Mouse (Mus musculus): Measurements from ENCODE around the gene Cpxm2. TPM values are rescaled to one million over a fixed set of nuclear protein-coding genes. Genes with fewer than 3 reads are reported as not detected.

The Cpxm2 gene
- total and polyA plus RNA-seq, 3 experiments = not detected

DNA sequence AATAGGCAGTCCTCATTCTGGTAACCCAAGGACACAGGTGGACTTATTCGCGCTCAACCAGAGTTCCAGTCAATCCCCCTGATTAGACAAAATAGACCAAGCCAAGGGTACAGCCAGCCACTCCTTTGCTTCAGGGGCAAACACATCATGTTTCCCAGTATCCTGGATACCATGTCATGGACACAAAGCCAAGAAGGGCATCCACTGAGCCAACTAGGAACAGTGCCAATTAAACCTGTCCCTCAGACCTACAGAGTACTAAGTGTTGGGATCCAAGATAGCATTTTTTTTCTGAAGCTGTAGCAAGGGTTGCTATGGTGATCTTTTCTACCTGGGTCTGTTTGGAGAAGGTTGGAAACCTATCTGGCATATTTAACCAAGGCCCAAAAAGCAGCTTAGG is 39.1 kb upstream of the Cpxm2 start:
- Histone ChIP-seq H3K4me1 (ENCODE audit: control insufficient read depth in 1 of 2, insufficient read depth in 2 of 2) (no peaks in the 10 kb centered on the region), H3K9me3 (replicated peaks; ENCODE audit: low read length) (no peaks in the 10 kb centered on the region), H3K79me2 (replicated peaks; ENCODE audit: control insufficient read depth, extremely low read depth, insufficient read depth, poor library complexity, severe bottlenecking) (no peaks in the 10 kb centered on the region), H3K4me3 (replicated peaks in 1 of 3; ENCODE audit: low read depth in 2 of 3, low read length in 2 of 3, poor library complexity in 1 of 3) (no peak overlapping the region), H3K36me3 (replicated peaks in 1 of 2; ENCODE audit: control insufficient read depth in 1 of 2, insufficient read depth in 1 of 2, low read length in 1 of 2) (no peaks in the 10 kb centered on the region), H3K4me2 (ENCODE audit: insufficient read depth, low read depth, poor library complexity, severe bottlenecking) (no peak overlapping the region), H3K9ac (ENCODE audit: insufficient read depth, low read depth) (no peak overlapping the region), H3K27ac (ENCODE audit: insufficient read depth, low read depth) (no peak overlapping the region), H3K27me3 (replicated peaks) (peaks cover 97% of the 10 kb centered on the region)
- TF ChIP-seq SMC3 (IDR thresholded peaks at IDR 0.05; ENCODE audit: low read depth, low read length) (no peak), NELFE (IDR thresholded peaks at IDR 0.05; ENCODE audit: low read depth, low read length) (no peak)
- DNase-seq (ENCODE audit: extremely low read depth) = no peak
- dilution Hi-C loops (cut with MboI; ENCODE audit: extremely low pct_ligation_motif_present, extremely low pct_unique_long_range_greater_than_20kb, low sequenced_read_pairs) = no loop called here
- in situ Hi-C loops (cut with MboI; ENCODE audit: low pct_ligation_motif_present, low pct_unique_long_range_greater_than_20kb, low sequenced_read_pairs) = no loop called here

- Histone ChIP-seq H3K9me3 (replicated peaks; ENCODE audit: low read length) (no peaks in the 10 kb centered on the region), H3K27me3 (replicated peaks) (peaks cover 81% of the 10 kb centered on the region), H3K36me3 (replicated peaks in 1 of 2; ENCODE audit: control insufficient read depth in 1 of 2, insufficient read depth in 1 of 2, low read length in 1 of 2) (no peaks in the 10 kb centered on the region), H3K79me2 (replicated peaks; ENCODE audit: control insufficient read depth, extremely low read depth, insufficient read depth, poor library complexity, severe bottlenecking) (no peaks in the 10 kb centered on the region), H3K4me3 (replicated peaks in 1 of 3; ENCODE audit: low read depth in 2 of 3, low read length in 2 of 3, poor library complexity in 1 of 3) (no peak overlapping the region), H3K27ac (ENCODE audit: insufficient read depth, low read depth) (no peak overlapping the region), H3K4me1 (ENCODE audit: control insufficient read depth in 1 of 2, insufficient read depth in 2 of 2) (no peaks in the 10 kb centered on the region), H3K4me2 (ENCODE audit: insufficient read depth, low read depth, poor library complexity, severe bottlenecking) (no peak overlapping the region), H3K9ac (ENCODE audit: insufficient read depth, low read depth) (no peak overlapping the region)
- in situ Hi-C loops (cut with MboI; ENCODE audit: low pct_ligation_motif_present, low pct_unique_long_range_greater_than_20kb, low sequenced_read_pairs) = no loop called here
- dilution Hi-C loops (cut with MboI; ENCODE audit: extremely low pct_ligation_motif_present, extremely low pct_unique_long_range_greater_than_20kb, low sequenced_read_pairs) = no loop called here
- no peak for DNase-seq (ENCODE audit: extremely low read depth)
- TF ChIP-seq PAX5 (IDR thresholded peaks at IDR 0.05; ENCODE audit: low read length) (no peak), CHD2 (IDR thresholded peaks at IDR 0.05; ENCODE audit: low read length) (no peak), USF1 (IDR thresholded peaks at IDR 0.05; ENCODE audit: low read depth, low read length) (no peak), ZC3H11A (IDR thresholded peaks at IDR 0.05; ENCODE audit: low read depth, low read length) (no peak), GABPA (IDR thresholded peaks at IDR 0.05; ENCODE audit: insufficient replicate concordance, low read depth, low read length) (no peak), NELFE (IDR thresholded peaks at IDR 0.05; ENCODE audit: low read depth, low read length) (no peak), SIN3A (IDR thresholded peaks at IDR 0.05; ENCODE audit: low read length) (no peak), TCF12 (IDR thresholded peaks at IDR 0.05; ENCODE audit: low read depth, low read length) (no peak), BHLHE40 (IDR thresholded peaks at IDR 0.05; ENCODE audit: low read depth, low read length) (no peak), KAT2A (IDR thresholded peaks at IDR 0.05; ENCODE audit: insufficient replicate concordance, low read length) (no peak), MAX (IDR thresholded peaks at IDR 0.05; ENCODE audit: low read length) (no peak), MAZ (IDR thresholded peaks at IDR 0.05; ENCODE audit: low read depth, low read length) (no peak), TBP (conservative IDR thresholded peaks at IDR 0.05; ENCODE audit: low read depth, low read length) (no peak)
Measured at GRCm38 (mm10) chr7:132187456-132187855, 32.9 kb upstream of the Cpxm2 start.

DNA sequence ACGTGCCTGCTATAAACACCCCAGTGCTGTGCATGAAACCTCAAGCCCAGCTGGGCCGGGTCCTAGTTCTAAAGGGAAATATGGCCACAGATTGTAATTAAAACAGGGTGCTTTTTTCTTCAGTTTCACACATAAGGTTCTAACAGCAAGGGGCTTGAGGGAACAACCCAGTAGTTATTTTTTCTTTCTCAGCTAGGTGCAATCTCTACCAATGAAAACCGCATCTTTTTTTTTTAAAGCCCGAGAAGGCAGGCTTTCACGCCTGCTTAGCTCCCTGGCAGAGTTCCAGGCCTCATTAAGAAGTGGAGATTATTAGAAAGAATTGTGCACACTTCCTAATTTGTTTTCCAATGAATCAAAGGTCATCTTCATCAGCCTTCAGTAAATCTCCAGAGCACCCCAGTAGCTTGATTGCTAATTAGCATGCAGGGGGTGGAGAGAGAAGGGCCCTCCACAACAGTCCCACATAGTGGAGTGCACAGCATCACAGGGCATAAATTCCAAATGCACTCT is 29.4 kb upstream of the Cpxm2 start:
- Histone ChIP-seq H3K79me2 (replicated peaks; ENCODE audit: control insufficient read depth, extremely low read depth, insufficient read depth, poor library complexity, severe bottlenecking) (no peaks in the 10 kb centered on the region), H3K4me2 (ENCODE audit: insufficient read depth, low read depth, poor library complexity, severe bottlenecking) (no peak overlapping the region), H3K4me1 (ENCODE audit: control insufficient read depth in 1 of 2, insufficient read depth in 2 of 2) (no peaks in the 10 kb centered on the region), H3K27me3 (replicated peaks) (peaks cover 53% of the 10 kb centered on the region), H3K9me3 (replicated peaks; ENCODE audit: low read length) (peaks cover 11% of the 10 kb centered on the region), H3K36me3 (replicated peaks in 1 of 2; ENCODE audit: control insufficient read depth in 1 of 2, insufficient read depth in 1 of 2, low read length in 1 of 2) (no peaks in the 10 kb centered on the region), H3K9ac (ENCODE audit: insufficient read depth, low read depth) (no peak overlapping the region), H3K4me3 (replicated peaks in 1 of 3; ENCODE audit: low read depth in 2 of 3, low read length in 2 of 3, poor library complexity in 1 of 3) (no peak overlapping the region), H3K27ac (ENCODE audit: insufficient read depth, low read depth) (no peak overlapping the region)
- in situ Hi-C loops (cut with MboI; ENCODE audit: low pct_ligation_motif_present, low pct_unique_long_range_greater_than_20kb, low sequenced_read_pairs) = no loop called here
- dilution Hi-C loops (cut with MboI; ENCODE audit: extremely low pct_ligation_motif_present, extremely low pct_unique_long_range_greater_than_20kb, low sequenced_read_pairs) = no loop called here
- no peak for DNase-seq (ENCODE audit: extremely low read depth)
- TF ChIP-seq ZC3H11A (IDR thresholded peaks at IDR 0.05; ENCODE audit: low read depth, low read length) (no peak), POLR2AphosphoS2 (IDR thresholded peaks at IDR 0.05; ENCODE audit: low read depth, low read length) (no peak), CHD1 (IDR thresholded peaks at IDR 0.05; ENCODE audit: low read depth, low read length) (no peak), MAX (IDR thresholded peaks at IDR 0.05; ENCODE audit: low read length) (no peak)
